Mouse (Mus musculus) layer of hippocampus, adult 9-10 months (tissue): ENCODE data around the gene Trpv1.

Source experiments
- DNase-seq: peaks from one replicate; pipeline ENCODE4 v3.0.0; 2022; ENCODE audit warnings: low spot score

Trpv1 gene

GRCm38 (mm10) chr11:73233992-73234391, at the start of gene Trpv1:
Trpv1 (plus strand) TSS chr11:73234292.
- DNase-seq: no peak

DNA sequence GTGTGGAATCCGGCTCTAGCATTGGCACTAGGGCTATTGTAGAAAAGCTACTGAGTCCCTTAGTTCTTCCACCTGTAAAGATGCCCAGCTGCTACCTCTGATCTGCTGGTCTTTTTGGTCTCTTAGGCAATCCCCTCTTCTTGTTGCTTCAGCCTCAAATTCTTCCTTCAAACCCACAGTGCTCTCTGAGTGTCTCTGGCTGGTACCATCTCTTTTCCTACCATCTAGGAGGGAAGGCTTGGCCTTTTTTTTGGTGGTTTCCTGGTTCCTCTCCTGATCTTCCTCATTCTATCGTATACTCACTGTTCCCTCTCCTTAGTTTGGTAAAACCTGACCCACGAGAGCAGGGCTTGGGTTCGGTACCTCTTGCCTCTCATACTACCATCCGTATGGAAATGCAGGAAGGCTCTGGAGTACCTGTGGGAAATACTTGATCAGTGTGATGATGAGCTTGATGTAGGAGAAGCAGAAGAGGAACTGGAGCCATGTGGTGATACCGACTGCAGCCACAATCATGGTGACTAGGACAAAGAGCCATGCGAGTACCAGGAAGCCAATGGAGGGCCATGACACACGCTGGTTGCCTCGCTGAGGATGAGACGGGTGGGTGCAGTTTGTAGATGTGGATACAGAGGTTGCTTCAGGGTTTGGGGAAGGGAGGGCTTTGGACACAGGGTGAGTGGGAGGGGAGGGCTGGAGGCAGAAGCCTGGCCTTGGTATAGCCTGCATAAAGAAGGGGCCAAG, 48.0 kb upstream of the Trpv1 start:
- DNase-seq: no peak

DNA sequence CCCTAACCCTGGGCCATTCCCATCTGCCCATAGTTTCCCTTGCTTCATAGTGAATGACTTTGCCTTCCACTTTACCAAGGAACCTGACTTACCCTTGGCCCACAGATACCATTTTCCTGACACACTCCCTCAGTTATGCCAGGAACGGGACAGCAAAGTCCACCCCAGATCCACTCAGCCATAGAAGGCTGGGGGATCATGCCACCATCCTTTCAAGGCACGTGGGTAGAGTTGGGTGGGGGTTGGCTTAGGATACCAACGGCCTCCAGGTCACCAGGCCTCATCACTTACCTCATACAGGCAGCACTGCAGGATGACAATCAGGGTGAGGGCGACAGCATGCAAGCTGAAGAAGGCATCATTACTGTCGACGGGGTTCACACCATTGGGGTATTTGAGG, 46.9 kb upstream of the Trpv1 start:
- DNase-seq: no peak

GRCm38 (mm10) chr11:73193047-73193446, 41.0 kb upstream of the Trpv1 start:
- no peak for DNase-seq

GRCm38 (mm10) chr11:73194444-73194843, 39.6 kb upstream of the Trpv1 start:
- no peak for DNase-seq

DNA sequence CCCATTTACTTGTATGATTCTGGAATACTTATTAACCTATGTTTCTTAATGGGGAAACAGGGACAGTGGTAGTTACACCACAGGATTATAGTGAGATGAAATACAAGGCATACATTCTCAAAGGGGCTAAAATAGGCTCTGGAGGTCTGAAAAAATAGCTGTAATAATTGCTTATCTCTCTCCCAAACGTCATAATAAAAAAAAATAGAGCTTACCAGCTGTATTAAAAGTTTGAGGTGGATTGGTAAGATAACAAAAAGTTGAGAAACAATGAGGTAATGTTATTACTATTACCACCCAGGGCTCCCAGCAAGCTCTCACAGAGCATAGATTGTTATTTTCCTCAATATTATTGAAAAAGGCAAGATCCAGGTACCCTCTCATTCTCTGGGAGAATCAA, 35.9 kb upstream of the Trpv1 start:
- no peak for DNase-seq

GRCm38 (mm10) chr11:73198603-73199229, 35.4 kb upstream of the Trpv1 start, which contains the start of gene Ctns:
Ctns (minus strand) TSS chr11:73199042.
- DNase-seq: peak; percentile 16

DNA sequence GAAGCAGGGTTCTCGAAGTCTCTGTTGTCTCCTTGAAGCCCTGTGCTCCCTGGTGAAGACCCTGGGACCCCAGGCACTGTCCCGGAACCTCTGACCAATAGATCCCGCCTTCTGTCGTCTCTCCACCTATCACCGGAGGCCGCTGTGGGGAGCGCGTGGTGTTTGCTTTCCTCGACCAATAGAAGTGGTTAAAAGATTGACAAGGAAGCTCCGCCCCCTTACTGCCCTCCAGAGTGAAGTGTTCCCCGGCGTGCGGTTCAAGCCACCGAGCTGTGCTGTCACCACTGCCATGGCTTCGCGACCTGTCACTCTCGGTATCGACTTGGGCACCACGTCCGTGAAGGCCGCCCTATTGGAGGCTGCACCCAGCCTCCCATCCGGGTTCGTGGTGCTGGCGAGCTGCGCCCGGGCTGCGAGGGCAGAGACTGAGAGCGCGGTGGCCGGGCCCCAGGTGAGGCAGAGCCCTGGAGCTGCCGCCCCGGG, 34.8 kb upstream of the Trpv1 start, which contains the start of gene Shpk:
Shpk (plus strand) TSS at position 231 of the 483 bp plus-strand sequence.
- DNase-seq: peak; percentile 97

DNA sequence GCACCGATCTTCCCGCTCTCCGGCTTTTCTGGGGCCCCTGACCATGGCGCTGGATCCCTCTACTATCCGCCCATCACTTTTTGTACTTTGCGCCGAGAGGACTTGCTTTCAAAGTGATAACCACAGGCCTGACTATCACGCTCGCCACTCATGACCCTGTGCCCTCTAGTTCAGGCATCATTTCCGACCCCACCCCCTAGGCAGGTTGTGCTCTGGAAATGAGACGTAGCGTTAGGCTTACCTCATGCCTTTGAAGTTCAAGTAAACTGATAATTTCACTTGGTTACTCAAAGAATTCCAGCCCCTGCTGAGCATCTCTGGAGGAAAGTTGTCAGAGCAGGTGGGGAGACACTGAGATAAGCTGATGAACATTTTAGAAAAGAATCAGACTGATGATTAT, 34.2 kb upstream of the Trpv1 start:
- DNase-seq: no peak

DNA sequence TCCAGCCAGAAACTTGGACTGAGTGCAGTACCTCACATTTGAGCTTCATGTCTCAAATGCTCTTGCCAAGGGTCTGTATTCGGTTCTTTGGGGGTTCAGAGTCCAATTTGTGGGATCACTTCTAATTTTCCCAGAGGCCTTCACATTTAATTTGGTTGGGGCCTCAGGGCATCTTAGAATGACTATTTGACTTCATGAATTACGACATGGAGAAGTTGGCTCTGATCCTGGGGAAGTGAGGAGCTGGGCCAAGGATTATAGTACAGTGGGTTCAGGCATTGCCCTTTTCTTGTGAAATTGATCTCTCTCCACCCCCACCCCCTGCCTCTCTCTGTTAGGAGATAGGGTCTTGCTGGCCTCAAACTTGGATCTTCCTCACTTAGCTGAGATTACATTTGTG, 33.1 kb upstream of the Trpv1 start:
- no peak for DNase-seq

GRCm38 (mm10) chr11:73201597-73201996, 32.5 kb upstream of the Trpv1 start:
- no peak for DNase-seq

- no peak for DNase-seq
These were observed 30.2 kb upstream of the Trpv1 start for GRCm38 (mm10) chr11:73203895-73204294.

GRCm38 (mm10) chr11:73205194-73205593, 28.9 kb upstream of the Trpv1 start:
- DNase-seq: no peak

DNA sequence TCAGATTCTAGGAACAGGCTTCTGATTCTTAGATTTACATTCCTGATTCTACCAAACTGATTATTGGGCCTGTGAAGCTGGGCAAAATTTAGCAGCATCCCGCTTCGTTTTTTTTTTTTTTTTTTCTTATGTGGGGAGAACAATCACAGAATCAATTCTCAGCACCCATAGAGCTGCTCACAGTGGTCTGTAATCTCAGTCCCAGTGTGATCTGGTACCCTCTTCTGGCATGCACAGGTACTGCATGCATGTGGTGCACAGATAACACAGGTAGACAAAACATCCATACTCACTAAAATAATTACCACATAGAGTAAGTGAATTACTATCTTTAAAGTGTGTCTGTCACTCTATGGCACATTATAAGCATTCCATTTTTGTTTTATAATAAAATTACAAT, 26.5 kb upstream of the Trpv1 start:
- DNase-seq: no peak

DNA sequence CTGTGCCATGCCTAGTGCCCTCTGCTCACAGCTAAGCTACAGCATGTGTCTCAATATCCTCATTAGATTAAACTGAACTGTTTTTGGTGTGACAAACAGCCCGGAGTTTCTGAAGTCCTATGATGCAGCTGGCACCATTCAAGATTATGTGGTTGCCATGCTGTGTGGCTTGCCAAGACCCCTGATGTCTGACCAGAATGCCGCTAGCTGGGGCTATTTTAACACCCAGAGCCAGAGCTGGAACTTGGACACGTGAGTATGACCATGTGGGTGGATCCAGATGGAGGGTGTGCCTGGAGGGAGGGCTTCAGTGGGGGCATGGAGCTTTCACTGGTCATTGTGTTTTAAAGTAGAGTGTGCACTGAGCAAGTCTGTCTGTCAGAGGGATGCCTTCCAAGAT, 20.1 kb upstream of the Trpv1 start:
- no peak for DNase-seq

GRCm38 (mm10) chr11:73219671-73220070, 14.4 kb upstream of the Trpv1 start:
- no peak for DNase-seq

DNA sequence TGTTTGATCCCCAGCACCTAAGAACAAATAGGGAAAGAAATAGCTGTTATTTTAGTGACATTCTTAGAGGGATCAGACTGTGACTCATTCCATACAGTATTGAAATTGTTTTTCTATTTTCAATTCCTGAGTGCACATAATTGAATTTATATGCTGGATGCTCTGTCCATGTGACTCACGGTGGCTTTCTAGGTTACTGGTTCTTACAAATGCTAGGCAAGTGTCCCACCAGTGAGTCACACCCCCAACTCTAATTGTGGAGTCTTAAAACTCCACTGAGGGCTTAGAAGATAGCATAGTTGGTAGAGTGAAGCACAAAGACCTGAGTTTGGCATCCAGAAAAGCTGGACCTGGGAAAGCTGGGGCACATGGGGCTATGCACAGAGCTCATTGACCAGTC, 13.4 kb upstream of the Trpv1 start:
- DNase-seq: no peak

DNA sequence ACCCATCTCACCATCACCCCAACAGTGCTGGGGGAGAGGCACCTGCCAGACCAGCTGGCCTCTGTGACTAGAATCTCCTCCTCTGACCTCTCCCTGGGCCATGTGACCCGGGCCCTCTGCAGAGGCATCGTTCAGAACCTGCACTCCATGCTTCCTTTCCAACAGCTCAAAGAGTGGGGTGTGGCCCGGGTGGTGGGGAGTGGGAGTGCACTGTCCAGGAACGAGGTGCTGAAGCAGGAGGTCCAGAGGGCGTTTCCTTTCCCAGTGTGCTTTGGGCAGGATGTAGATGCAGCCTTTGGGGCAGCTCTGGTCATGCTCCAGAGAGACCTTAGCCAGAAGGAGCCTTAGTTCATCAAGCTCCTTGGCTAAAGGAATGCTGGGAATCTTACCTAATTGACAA, 11.2 kb upstream of the Trpv1 start:
- no peak for DNase-seq

DNA sequence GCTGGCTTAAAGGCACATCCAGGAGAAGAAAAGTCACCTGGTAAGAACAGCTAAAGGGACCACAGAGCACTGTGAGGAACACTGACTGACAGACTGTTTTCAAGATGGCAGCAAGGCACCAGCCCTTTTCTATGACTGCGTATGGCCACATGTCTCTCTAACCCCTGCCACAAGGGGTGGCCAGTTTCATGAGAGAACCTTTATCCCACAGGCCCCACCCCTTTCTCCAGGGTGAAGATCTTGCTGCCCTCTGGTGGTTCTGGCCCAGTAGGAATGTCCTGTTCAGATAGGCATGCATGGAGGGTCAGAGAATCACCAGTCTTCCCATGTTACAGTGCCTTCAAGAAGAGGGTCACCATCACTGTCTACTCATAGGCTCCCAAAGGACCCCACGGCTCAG, 10.1 kb upstream of the Trpv1 start:
- DNase-seq: no peak

GRCm38 (mm10) chr11:73225856-73226255, 8.2 kb upstream of the Trpv1 start:
- no peak for DNase-seq

DNA sequence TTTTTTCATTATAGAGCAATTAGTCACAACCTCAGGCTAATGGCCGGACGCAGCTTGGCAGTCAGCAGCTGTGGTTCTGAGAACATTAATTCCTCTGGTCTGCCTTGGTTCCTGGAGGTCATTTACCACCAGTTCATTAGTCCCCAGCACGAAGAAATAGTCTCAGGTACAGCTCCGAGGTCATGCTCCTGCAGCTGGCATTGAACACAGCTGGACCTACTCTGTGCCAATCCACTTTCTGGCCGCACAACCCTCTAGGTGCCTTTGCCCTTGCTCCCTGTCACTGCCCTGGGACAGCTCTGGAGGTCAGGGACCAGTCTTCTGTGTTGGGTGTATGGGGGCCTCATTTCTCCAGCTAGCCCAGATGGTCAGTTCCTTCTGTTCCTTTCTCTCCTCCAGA, 5.2 kb upstream of the Trpv1 start:
- DNase-seq: no peak

DNA sequence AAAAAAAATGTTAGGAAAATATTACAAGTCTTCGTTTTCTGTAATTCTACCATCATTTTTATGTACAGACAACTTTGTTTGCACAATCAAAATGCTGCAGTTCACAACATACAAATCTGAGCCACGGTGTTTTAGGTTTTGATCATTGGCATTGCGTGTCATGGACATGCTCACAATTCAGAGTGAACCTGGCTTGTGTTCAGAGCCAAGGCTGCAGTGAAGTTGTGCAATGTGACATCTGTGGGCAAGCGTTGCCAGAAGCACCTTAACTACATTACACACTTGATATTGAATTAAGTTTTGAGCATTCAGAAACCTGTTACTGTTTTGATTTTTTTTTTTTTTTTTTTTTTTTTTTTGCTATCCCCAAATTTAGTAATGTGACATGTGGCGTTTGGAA, 4.0 kb upstream of the Trpv1 start:
- no peak for DNase-seq

- no peak for DNase-seq
These were observed 1.6 kb upstream of the Trpv1 start for GRCm38 (mm10) chr11:73232513-73232912.
